Mouse (Mus musculus) adrenal gland, adult (tissue): ENCODE data around the gene Ctsf.
"Not testable (repeated sequence)": the region's sequence is repeated elsewhere in the genome, so short reads cannot be mapped to it uniquely, and the experiment has no call there.

Source experiments
- DNase-seq, 2 experiments: peaks; one replicate each; pipeline ENCODE4 v3.0.0; 2022 to 2023; ENCODE audit warnings: low spot score in 1 of 2; ENCODE audit not compliant: inconsistent age in 2 of 2

The Ctsf gene

GRCm38 (mm10) chr19:4847490-4847889 is 7.4 kb upstream of the Ctsf start:
- DNase-seq: peak in 1 of 2 experiments; percentile 78

DNA sequence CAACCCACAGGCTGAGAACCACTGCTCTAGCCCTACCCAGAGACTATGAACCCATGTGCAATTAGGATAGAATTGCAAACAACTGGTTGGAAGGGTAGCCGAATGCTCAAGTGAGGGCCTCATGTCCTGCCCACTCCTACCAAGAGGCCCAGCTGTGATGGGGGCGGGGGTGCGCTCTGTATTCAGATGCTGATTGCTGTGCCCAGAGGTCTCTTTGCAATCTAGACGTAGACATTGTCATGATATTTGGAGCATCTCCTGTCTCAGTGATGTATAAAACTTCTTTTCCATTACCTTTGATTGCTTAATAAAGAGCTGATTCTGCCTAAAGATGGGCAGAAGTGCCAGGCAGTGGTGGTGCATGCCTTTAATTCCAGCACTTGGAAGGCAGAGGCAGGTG is 5.1 kb upstream of the Ctsf start:
- no peak for DNase-seq

- no peak for DNase-seq
Measured at GRCm38 (mm10) chr19:4850281-4850680, 4.6 kb upstream of the Ctsf start.

DNA sequence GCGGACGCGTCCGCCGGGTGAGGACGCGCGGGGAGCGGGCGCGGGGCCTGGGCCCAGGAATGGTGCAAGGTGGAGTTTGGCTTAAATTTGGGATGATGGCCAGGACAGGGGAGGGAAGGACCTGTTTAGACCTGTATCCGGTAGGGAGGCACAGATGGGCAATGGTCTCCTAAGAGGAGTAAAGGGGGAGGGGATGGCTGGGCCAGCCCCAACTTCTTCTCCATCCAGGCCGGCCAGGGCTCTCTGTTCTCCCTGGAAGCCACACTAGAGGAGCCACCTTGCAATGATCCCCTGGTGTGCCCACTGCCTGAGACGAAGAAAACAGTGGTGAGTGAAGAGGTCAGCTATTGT is 515 bp downstream of the Ctsf start:
- DNase-seq: no peak

DNA sequence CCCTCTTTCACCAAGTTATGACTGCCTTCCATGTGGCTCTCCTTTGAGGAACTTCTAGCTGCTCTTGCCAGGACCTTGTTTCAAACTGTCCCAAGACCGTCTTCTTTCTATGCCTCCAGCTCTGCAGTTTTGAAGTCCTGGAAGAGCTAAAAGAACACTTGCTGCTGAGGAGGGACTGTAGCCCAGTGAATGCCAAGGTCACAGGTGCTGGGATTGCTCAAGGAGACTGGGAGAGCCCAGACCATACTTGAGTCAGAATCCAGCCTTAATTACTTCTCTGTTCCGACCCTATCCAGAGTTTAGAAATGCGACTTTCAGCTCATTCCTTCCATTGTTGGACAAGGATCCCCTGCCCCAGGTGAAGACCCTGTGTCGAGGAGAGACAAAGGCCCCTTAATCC is 1.0 kb downstream of the Ctsf start:
- DNase-seq: peak; percentile 80 to 87

DNA sequence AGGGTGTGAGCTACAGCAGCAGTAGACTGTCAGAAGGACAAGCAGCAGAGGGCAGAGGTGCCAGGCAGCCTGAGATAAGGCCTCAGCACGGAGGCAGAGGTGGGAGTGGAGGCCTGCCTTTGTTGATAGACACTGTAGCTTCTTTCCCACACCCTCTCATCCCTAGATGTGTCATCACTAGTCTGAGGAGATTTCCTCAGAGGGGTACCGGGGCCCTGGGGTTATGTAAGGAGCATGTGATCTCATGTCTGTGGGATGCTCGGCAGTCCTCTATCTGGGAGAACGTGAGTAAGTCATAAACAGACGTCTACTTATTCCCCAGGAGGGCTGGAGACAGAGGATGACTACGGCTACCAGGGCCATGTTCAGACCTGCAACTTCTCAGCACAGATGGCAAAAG is 4.2 kb downstream of the Ctsf start:
- peak; percentile 29 to 48 for DNase-seq

GRCm38 (mm10) chr19:4863048-4863447 is 8.1 kb downstream of the Ctsf start:
- peak in 1 of 2 experiments; percentile 27 for DNase-seq

- peak; percentile 61 to 68 for DNase-seq
Measured at GRCm38 (mm10) chr19:4865147-4865546, 10.2 kb downstream of the Ctsf start.

DNA sequence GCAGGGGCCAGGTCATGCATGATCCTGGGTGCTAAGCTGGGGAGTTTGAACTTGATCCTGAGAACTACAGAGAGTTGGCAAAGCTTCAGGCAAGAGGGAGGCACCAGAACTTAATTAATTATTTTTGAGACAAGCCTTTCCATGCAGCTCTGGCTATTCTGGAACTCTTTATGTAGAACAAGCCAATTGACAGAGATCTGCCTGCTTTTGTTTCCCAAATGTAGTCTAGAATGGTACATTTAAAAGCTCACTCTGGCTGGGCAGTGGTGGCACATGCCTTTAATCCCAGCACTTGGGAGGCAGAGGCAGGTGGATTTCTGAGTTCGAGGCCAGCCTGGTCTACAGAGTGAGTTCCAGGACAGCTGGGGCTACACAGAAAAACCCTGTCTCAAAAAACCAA is 19.7 kb downstream of the Ctsf start:
- not testable (repeated sequence) for DNase-seq

GRCm38 (mm10) chr19:4876241-4876640 is 21.3 kb downstream of the Ctsf start:
- no peak for DNase-seq

- DNase-seq: no peak
Measured at GRCm38 (mm10) chr19:4876755-4877154, 21.8 kb downstream of the Ctsf start.

DNA sequence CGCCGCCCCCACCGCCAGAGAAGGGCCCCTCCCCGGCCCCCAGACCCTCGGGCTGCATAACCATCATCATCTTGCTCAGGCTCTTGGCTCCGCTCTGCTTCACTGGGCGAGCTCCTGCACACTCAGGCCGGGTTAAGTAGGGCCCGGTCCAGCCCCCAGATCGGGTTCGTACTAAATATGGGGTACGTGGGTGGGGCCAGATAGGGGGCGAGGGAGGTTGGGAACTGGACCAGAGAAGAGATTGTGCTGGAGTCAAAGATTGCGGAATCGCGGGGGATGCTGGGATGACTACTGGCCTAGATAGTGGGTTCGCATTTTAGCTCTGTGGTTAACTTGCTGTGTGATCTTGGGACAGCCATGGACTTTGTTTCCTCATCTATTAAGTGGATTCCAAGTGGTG is 22.9 kb downstream of the Ctsf start, which contains the start of gene Actn3:
TSS of gene Actn3 (minus strand) at position 125 of the 400 bp plus-strand sequence.
- peak in 1 of 2 experiments; percentile 49 for DNase-seq

- peak; percentile 96 to 99 for DNase-seq
Measured at GRCm38 (mm10) chr19:4878405-4879323, 23.7 kb downstream of the Ctsf start, which contains the start of gene Zdhhc24. Zdhhc24 (plus strand) TSS chr19:4878668.

GRCm38 (mm10) chr19:4879324-4879703 is 24.4 kb downstream of the Ctsf start:
- DNase-seq: no peak

- DNase-seq: no peak
Measured at GRCm38 (mm10) chr19:4883961-4884360, 29.0 kb downstream of the Ctsf start.

GRCm38 (mm10) chr19:4889791-4890190 is 34.9 kb downstream of the Ctsf start:
- no peak for DNase-seq

DNA sequence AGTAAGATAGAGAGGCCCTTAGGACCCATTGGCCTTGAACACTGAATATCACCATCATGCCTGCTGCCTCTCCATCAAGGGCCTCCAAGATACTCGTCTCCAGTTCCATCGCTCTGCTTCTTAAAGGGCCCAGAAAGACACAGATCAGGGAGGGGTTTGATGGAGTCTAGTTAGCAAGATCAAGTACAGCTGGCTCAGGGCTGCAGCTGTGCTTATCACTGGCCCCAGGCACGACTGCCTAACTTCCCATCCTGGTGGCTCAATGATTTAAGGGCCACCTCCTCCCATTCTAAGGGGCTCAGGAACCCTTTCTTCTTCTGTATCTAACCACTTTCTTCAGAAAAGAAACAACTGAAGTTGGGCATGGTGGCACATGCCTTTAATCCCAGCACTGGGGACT is 36.9 kb downstream of the Ctsf start:
- no peak for DNase-seq

DNA sequence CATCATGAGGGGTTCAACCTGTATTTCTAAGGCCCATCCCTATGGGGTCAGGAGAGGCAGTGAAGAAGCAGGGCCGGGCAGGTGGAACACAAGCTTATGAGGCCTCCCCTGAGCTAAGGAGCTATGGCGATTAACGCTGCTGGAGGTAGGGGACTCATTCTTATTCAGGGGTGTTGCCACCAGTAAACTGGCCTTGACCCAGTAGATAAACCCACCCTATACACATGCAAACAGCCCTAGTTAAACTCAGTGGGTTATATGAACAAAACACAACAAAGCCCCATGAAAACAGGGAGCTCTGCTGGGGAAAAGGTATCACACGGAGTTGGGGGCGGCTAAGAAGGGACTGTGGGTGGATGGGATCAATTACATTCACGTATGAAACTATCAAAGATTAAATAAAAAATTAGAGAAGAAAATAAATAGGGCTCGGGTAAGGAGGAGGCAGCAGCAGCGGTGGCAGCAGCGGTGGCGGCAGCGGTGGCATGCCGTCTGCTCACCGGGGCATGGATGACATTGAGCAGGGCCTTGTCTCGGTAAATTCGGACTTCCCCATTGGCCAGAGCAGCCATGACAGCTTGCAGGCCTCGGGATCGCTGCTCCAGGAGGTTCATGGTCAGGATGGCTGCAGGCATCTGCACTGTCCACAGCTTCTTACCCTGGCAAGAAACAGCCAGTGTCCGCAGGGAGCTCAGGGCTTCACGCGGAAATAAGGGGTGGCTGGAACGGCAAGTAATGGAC is 42.0 kb downstream of the Ctsf start:
- DNase-seq: no peak

DNA sequence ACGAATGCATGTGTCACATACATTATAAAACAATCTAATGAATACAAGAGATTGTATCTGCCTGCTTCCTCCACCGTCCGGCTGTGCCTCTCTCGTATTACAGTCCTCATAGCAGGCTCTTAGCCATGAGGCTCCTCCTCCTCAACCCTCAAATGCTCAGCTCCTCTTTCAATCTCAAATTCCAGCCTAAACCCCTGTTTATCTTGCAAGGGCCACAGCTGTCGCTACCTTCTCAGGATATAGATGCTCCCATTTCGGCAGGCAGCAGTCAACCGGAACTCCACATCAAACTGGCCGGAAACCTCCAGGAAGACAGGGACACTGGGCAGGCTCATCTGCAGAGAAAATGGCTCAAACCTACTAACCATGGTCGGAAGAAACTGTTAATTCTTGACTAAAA is 44.0 kb downstream of the Ctsf start:
- DNase-seq: no peak

DNA sequence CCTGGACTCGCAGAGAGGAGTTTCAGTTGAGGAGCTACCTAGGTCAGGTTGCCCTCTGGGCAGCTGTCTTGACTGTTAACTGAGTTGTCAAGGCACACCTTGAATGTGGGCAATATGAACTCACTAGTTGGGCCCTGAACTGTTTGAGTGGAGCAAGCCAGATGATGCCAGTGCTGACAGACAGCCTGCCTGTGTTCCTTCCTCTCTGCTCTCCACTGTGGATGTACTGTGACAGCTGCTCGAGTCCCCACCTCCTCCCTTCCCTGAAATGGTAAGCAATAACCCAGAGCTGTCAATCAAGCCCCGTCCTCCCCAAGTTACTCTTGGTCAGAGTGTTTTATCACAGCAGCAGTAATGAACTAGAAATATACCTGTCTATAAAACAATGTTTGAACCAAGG is 45.0 kb downstream of the Ctsf start:
- DNase-seq: no peak

GRCm38 (mm10) chr19:4905979-4906794 is 51.3 kb downstream of the Ctsf start, which contains the start of gene Bbs1:
Bbs1 (minus strand) TSS chr19:4906628.
- DNase-seq: peak; percentile 74 to 92
